Mouse (Mus musculus): ENCODE measurements around the gene Slc7a6os.
"Not testable (repeated sequence)": the region's sequence is repeated elsewhere in the genome, so short reads cannot be mapped to it uniquely, and the experiment has no call there.

The Slc7a6os gene

GRCm38 (mm10) chr8:106210821-106211345, at the start of gene Slc7a6os, which contains the start of gene Prmt7:
Gene Slc7a6os (minus strand): TSS chr8:106210935.
Gene Prmt7 (plus strand): TSS chr8:106210936.
- in situ Hi-C loops (cut with MboI) = no loop called here

DNA sequence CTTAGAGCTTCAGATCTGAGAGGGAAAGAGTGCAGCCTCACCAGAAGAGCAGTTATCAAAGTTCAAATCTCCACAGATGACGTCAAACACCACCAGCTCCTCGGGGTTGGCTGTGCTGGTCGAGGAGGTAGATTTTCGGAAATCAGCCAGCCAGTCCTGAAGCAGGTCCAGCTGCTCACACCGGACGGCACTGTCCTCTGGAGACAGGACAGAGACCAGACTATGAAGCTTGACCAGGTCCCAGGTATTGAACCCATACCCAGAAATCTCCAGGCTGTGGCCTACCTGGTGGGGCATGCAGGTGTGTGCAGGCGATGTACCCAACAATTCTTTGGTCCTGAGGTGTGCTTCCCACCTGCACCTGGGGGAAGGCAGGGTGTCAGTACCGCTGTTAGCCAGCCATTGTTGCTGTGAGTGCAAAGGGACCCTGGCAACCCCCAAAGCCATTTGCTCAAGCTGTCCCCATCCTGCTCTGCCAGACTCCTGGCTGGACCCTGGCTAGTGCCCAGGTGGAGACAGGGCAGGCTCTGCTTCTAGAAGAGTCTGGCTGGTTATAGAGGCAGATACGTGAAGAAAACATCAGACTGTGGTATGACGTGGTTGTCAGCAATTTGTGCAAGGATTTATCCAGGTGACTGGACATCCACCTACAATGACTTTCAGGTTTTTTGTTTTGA, 49.0 kb upstream of the Slc7a6os start:
- in situ Hi-C loops (cut with MboI) = no loop called here

GRCm38 (mm10) chr8:106258169-106258568, 47.4 kb upstream of the Slc7a6os start:
- in situ Hi-C loops (cut with MboI) = no loop called here

DNA sequence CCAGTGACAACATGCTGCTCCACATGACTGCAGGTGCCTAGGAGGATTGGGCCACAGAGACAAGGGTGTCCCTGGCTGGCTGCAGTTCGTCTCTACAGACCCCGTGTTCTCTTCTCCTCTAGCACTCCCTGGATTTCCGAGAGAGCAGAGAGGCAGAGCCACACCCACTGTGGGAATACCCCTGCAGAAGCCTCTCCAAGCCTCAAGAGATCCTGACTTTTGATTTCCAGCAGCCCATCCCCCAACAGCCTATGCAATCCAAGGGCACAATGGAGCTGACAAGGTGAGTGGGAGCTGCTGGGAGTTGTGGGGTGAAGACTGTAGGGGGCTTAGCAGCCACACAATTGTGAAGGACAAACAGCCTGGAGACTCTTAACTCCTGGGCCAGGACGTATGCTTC, 39.5 kb upstream of the Slc7a6os start:
- in situ Hi-C loops (cut with MboI) = no loop called here

DNA sequence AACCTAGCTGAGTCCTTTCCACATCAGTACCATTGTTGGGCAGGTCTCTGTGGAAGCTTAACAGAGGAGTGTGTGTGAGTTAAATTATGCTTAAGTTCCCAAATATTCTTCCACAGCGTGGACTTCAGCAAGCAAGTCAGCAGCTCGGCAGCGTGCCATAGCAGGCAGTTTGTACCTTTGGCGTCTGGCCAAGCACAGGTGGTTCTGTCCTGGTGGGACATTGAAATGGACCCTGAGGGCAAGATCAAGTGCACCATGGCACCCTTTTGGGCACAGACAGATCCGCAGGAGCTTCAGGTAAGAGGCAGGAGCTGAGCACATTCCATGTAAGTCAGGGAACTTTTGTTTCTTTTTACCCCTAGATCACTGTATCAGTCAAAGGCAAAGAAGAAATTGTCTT, 26.4 kb upstream of the Slc7a6os start:
- in situ Hi-C loops (cut with MboI) = no loop called here

DNA sequence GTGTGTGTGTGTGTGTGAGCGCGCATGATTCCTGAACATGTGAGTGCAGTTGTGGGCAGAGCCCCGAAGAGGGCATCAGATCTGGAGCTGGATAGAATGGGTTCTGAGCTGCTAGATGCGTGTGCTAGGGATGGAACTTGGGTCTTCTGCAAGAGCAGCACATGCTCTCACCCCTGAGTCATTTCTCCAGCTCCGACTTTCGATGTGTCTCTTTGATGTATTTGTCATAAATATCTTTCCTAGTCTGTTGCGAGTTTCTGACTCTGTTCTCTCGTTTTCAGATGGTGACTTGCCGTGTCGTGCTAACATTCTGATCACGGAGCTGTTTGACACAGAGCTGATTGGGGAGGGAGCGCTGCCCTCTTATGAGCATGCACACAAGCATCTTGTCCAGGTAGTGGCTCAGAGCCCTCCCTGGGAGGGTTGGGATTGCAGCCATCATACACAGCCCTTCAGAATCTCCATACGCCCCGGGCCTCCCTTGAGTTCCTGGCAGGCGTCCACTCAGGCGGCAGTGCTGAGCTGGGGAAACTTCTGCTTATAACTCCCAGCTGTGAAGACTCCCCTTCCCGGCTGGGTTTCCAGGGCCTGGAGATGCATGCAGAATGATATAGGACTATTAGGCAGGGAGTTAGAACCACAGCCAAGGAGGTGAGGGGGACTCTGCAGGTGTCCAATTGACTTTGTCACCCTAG, 24.0 kb upstream of the Slc7a6os start:
- in situ Hi-C loops (cut with MboI) = no loop called here

GRCm38 (mm10) chr8:106232751-106233150, 22.0 kb upstream of the Slc7a6os start:
- in situ Hi-C loops (cut with MboI) = no loop called here

DNA sequence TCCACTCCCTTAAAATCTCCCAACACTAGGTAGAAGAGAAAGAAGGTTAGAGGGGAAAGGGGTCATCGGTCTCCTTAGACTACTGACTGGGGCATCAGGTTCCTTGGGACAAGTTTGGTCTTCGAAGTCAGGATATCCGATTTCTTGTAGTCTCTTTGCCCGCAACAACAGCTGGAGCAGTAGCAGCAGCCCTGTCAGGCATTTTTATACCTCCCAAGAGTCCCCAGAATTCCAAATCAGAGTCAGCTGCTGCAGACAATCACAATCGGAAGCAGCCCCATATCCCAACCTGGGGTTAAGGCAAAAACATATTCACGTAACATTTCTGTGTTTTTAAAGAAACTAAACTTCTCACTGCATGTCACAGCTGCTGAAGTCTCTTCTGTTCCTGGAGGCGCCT, 20.8 kb upstream of the Slc7a6os start:
- in situ Hi-C loops (cut with MboI) = no loop called here

DNA sequence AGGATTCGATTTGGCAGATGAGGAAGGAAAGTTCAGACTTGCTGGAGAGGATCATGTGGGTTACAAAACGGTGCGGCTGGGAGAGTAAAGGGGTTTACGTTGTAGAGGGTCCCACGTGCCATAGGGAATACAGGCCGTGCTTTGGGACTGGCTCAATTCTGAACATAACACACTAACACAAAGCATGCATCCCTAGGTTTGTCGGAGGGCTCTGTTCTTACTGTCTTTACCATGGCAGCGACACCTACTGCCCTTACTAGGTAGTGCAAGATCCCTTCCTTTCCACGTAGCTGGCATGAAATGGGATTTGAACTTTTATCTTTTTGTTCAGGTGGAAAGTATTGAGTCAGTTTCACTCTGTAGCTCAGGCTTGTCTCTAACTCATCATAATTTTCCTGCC, 15.9 kb upstream of the Slc7a6os start:
- in situ Hi-C loops (cut with MboI) = loop anchor here (10.0 kb wide), 1 partner anchor 178 kb away; no protein-coding TSS in a partner anchor

GRCm38 (mm10) chr8:106219620-106220019, 8.9 kb upstream of the Slc7a6os start:
- in situ Hi-C loops (cut with MboI) = loop anchor here (10.0 kb wide), 1 partner anchor 185 kb away; no protein-coding TSS in a partner anchor

- in situ Hi-C loops (cut with MboI) = no loop called here
Observed at GRCm38 (mm10) chr8:106213959-106214358, 3.2 kb upstream of the Slc7a6os start.

- in situ Hi-C loops (cut with MboI) = no loop called here
Observed at GRCm38 (mm10) chr8:106211421-106211820, 686 bp upstream of the Slc7a6os start.

DNA sequence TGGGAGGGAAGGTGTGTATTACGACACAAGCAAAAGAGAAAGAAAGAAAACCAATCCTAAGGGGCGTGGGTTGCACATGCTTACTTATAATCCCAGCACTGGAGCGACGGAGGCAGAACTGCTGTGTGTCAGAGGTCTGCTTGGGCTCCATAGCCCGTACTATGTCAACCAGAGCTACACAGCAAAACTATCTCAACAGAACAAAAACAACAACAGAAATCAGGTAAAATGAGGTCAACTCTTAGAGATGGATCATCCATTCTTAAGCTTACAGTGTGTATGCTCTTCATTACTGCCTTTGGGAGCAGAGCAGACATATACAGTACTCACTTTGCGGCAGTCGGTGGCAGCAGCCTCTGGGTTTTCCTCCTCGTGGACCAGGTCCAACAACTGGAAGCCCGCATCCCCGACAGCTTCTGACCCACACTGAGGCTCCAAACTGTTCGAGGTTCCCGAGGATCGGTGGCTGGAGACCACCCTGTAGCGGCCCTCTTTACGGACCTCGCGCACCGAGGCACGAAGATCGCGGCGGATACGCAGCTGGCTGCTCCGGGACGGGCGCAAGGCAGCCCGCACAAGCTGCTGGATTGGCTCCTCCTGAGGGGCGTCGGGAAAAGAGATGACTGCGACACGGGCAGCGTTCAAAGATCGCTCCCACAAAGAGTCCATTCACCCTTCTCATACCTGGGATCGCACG, 552 bp downstream of the Slc7a6os start:
- in situ Hi-C loops (cut with MboI) = no loop called here

- in situ Hi-C loops (cut with MboI) = not testable (repeated sequence)
Observed at GRCm38 (mm10) chr8:106199596-106199995, 11.1 kb downstream of the Slc7a6os start.

GRCm38 (mm10) chr8:106198741-106199140, 12.0 kb downstream of the Slc7a6os start:
- in situ Hi-C loops (cut with MboI) = no loop called here

DNA sequence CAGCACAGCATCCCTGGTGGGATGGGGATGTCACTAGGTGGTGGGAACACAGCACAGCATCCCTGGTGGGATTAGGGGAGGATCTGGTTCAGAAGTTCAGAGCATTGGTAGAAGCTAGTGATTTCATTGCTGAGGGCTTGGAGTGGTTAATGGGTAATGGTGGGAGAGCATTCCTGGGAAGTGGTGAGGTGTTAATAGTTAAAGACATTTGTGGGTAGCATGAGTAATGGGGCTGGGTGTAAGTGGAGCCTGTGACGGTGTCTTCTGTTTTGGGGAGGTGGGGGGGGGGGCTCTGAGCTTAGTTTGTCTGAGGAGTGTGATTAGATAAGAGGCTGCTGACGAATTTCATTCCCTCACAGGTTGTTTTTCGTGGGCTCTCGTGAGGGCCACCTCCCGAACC, 16.7 kb downstream of the Slc7a6os start:
- in situ Hi-C loops (cut with MboI) = no loop called here

DNA sequence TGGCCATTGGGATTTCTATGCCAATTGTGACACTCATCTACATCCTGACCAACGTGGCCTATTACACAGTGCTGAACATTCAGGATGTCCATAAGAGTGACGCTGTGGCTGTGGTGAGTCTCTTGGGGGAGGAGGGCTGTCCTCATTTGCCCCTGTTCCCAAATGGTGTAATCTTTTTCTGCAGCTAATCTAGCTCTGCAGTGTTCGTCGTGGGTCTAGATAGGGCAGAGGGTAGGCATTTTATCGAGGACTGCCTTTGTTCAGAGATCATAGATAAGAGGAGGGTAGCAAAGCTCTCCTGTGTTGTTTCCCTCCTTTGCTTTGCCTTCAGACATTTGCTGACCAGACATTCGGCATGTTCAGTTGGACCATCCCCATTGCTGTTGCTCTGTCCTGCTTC, 17.6 kb downstream of the Slc7a6os start:
- in situ Hi-C loops (cut with MboI) = no loop called here

- in situ Hi-C loops (cut with MboI) = no loop called here
Observed at GRCm38 (mm10) chr8:106191639-106192038, 19.1 kb downstream of the Slc7a6os start.

- in situ Hi-C loops (cut with MboI) = no loop called here
Observed at GRCm38 (mm10) chr8:106189162-106189561, 21.6 kb downstream of the Slc7a6os start.

GRCm38 (mm10) chr8:106186394-106186793, 24.3 kb downstream of the Slc7a6os start:
- in situ Hi-C loops (cut with MboI) = no loop called here

DNA sequence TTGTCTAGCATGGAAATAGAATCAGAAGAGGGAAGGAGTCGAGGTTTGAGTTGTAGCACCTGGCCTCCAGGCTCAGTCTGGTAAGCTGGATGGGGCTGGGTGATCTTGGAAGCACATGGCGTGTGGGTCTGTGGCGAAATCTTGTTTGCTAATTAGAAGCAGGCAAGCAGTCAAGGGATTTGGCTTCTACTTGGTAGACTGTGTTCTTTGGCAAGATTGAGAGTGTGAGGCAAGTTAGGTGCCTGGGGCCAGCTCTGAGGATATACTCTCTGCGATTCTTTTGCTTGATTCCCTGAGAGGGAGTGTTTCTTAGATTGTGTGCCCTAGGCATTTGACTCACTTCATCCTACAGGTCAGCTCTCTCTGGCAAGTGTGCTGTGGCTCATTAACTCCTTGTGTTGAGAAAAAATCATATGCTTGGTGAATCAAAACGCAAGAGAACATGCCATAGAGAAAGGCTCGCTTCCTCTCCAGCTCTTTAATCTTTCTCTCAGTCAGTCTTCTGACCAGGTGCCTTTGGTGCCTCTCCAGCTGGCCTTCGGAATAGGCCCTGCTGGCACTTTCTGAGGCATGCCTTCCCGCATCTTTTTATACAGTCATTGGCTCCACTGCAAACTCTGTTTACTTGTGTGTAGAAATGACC, 25.0 kb downstream of the Slc7a6os start:
- in situ Hi-C loops (cut with MboI) = no loop called here

DNA sequence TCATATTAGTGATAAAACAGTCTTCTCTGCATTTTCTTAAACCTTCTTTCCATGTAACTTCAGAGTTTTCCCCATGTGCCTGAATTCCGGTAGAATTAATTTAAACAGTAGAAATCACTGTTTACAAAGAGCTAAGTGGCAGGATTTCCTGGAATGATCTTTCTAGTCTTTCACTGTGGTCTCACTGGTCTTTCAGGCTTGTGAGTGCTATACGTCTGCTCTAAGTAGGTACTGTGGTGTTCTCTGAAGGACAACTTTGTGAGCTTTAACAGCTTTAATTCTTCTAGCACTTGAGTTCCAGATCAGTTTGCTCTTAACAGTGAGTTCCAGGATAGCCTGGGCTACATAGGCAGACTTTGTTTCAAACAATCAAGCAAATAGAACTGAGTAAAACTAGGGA, 32.3 kb downstream of the Slc7a6os start:
- in situ Hi-C loops (cut with MboI) = no loop called here

Measured in mature B cell (primary cell).